Mouse (Mus musculus) bone marrow macrophage, adult 2 months (primary cell): Measurements from ENCODE around the gene Gm43517.

ENCODE experiments used
- CTCF ChIP-seq: IDR thresholded peaks from 2 replicates; pipeline ENCODE4 v1.5.1; 2012; ENCODE audit warnings: low read depth, mild to moderate bottlenecking, low read length, moderate library complexity
- POLR2A ChIP-seq: IDR thresholded peaks from 2 replicates; pipeline ENCODE4 v1.6.1; 2012; ENCODE audit warnings: mild to moderate bottlenecking, low read depth, low read length, borderline replicate concordance

DNA sequence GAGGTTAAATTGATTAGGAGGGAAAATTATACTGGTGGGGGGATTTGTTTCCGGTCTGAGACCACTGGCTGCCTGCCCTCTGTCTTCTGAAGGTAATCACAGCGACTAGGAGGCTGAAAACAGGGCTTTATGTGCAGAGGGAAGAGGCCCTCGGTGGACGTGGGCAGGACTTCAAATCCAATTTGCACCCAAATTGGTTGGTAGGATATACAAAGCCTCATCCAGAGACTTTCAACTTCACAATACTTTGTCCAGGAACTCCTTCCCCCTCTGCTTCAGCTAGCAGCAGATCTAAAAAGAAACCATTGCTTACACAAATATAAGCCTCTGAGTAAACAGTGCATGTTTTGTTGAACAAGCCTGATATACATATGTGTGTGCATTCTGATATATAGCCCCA lies 4.5 kb upstream of the Gm43517 start:
- no peak for TF ChIP-seq CTCF
- no peak for TF ChIP-seq POLR2A
